Mouse (Mus musculus): ENCODE data around the gene Thoc5.

GRCm38 (mm10) chr11:4973871-4974256, 78.7 kb downstream of the Thoc5 start:
- TF ChIP-seq E2F4 (IDR thresholded peaks at IDR 0.05; ENCODE audit: insufficient read depth): no peak
- no peak for TF ChIP-seq POLR2A (IDR thresholded peaks at IDR 0.05; ENCODE audit: insufficient read length, low read depth)
- no peak for TF ChIP-seq TCF12 (IDR thresholded peaks at IDR 0.05; ENCODE audit: insufficient read depth, poor library complexity, severe bottlenecking)
- no peak for TF ChIP-seq MAX (IDR thresholded peaks at IDR 0.05; ENCODE audit: low read depth)
- no peak for TF ChIP-seq SRF (IDR thresholded peaks at IDR 0.05; ENCODE audit: control insufficient read depth, insufficient read length, low read depth)

All from myocyte (in vitro differentiated cells).